Mouse (Mus musculus): ENCODE measurements around the gene Zfp324.
"Not testable (repeated sequence)": the region's sequence is repeated elsewhere in the genome, so short reads cannot be mapped to it uniquely, and the experiment has no call there.

Zfp324 gene

DNA sequence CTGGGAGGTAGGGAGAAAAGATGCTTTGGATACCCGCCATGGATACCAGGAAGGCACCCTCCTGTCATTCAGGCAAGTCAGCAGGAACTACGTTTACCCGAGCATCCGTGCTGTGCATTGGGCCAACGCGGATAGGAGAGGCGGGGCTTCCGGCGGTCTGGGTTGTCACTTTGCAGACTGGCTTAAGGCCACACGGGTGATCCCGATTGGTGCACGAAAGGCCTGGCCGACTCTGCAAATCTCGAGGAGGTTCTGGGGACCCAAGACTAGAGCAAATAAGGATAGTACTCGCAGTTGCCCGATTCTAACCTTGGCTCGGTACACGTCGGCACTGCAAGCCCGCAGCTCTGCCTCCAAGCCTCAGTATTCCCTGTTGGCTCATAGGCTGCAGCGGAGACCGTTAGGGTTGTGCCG lies at the start of gene Zfp324:
Gene Zfp324 (plus strand): TSS at position 161 of the 414 bp plus-strand sequence.
- peak; percentile 67 to 78 for DNase-seq (ENCODE audit: low read depth in 2 of 2, low spot score in 2 of 2)

DNA sequence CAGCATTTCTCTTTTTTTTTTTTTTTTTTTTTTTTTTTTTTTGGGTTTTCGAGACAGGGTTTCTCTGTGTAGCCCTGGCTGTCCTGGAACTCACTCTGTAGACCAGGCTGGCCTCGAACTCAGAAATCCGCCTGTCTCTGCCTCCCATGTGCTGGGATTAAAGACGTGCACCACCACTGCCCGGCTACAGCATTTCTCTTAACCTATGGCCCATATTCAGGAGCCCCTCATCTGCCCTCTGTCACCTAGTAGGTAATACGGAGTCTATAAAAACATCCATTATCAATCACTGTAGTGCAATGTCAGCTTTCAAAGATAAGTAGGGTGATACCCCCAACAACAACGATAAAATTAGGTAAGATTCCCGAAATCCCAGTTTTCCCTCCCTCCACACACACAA lies 45.1 kb upstream of the Zfp324 start:
- not testable (repeated sequence) for DNase-seq (ENCODE audit: low read depth in 2 of 2, low spot score in 2 of 2)

DNA sequence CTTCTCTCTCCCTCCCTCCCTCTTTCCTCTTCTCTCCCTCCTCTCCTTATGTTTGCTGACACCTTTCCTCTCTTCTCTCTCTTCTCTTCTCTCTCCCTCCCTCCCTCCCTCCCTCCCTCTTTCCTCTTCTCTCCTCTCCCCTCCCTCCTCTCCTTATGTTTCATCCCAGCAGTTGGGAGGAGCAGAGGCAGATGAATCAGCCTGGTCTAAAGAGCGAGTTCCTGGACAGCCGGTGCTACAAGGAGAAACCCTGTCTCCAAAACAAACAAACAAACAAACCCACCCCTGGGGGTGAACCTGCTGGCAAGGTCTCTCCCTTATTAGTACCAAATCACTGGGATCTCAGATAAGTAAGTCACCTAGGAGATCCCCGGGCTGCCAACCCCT lies 44.3 kb upstream of the Zfp324 start:
- DNase-seq (ENCODE audit: low read depth in 2 of 2, low spot score in 2 of 2), result no peak

DNA sequence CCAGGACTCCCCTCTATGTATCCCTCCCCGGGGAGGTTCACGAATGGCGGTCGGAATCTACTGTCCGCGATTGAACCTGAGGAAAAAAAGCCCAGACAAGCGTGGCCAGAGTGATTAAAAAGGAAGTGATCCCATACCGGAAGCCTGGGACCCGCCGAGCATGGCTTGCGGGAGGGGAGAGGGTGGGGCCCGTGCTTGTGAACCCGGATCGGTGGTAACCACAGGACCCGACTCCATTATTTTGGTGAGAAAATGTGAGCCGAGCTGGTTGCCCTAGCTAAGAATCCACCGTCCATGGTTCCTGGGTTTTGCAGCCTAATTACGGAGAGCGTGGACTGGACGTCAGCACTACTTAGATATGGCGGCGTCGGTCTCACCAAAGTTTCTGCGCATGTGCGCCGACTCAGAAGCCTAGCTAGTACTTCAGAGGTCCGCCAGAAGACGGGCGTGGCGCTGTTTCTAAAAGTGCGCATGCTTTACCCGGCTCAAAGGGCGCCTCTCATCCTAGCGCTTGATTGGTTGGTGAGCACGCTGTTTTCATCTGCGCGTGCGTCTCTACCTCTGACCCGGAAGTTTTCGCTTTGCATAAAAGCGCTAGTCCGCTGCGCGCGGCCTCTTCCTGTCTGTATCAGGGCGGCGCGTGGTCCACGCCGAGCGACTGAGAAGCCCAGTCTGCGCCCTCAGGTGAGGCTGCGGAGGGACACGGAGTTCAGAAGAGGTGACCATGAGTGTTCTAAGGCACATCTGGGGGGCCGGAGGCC lies 43.8 kb upstream of the Zfp324 start, which contains the start of gene Rps5:
Gene Rps5 (plus strand): TSS at position 586 of the 761 bp plus-strand sequence.
- DNase-seq (ENCODE audit: low read depth in 2 of 2, low spot score in 2 of 2), result peak; percentile 96 to 98

DNA sequence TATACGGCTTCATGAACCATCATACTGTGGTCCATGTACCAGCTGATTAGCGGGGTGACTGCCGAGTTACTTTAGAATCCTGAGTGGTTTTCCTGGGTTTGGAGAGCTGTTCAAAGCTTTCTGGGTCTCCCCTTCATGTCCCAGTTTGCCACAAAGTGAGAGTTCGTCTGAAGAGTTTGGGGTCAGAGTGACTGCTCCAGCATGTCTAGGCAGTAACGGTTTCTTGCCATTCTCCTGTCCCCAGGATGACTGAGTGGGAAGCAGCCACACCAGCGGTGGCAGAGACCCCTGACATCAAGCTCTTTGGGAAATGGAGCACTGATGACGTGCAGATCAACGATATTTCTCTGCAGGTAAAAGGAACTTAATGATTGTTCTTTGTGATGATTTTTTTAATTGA lies 42.9 kb upstream of the Zfp324 start:
- DNase-seq (ENCODE audit: low read depth in 2 of 2, low spot score in 2 of 2), result no peak

DNA sequence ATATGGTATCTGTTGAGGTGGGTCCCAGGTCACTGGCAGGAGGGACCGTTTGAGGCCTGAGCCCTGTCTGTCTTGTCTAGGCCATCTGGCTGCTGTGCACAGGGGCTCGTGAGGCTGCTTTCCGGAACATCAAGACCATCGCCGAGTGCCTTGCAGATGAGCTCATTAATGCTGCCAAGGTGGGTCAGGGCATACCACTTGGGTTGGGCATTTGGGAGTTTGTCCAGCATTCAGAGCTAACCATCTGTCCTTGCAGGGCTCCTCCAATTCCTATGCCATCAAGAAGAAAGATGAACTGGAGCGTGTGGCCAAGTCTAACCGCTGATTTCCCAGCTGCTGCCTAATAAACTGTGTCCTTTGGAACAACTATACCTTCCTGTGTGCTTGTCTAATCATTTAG lies 39.3 kb upstream of the Zfp324 start:
- DNase-seq (ENCODE audit: low read depth in 2 of 2, low spot score in 2 of 2), result no peak

DNA sequence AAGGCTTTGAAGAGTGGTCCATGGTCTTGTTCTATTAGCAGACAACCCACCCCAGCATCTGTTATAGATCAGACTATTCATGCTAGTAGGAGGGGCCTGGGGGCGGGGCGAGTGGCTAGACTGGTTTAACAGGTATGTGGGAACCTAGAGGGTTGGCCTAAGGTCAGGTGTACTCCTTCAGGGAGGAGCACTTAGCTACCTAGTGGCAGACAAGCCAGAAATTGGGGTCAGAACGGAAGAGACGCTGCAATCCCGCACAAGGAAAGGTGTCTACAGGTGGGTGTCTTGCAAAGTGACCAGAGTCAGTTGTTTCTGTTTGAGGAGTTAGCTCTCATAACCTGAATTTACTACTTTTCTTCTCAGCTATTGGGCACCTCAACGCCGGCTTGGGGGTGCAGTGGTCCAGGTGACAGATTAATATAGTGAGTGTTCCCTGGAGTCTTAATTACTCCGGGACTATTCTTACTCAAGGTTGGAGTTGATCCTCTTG lies 38.4 kb upstream of the Zfp324 start, which contains the start of gene Rnf225:
Gene Rnf225 (plus strand): TSS at position 226 of the 490 bp plus-strand sequence.
- DNase-seq (ENCODE audit: low read depth in 2 of 2, low spot score in 2 of 2), result no peak

DNA sequence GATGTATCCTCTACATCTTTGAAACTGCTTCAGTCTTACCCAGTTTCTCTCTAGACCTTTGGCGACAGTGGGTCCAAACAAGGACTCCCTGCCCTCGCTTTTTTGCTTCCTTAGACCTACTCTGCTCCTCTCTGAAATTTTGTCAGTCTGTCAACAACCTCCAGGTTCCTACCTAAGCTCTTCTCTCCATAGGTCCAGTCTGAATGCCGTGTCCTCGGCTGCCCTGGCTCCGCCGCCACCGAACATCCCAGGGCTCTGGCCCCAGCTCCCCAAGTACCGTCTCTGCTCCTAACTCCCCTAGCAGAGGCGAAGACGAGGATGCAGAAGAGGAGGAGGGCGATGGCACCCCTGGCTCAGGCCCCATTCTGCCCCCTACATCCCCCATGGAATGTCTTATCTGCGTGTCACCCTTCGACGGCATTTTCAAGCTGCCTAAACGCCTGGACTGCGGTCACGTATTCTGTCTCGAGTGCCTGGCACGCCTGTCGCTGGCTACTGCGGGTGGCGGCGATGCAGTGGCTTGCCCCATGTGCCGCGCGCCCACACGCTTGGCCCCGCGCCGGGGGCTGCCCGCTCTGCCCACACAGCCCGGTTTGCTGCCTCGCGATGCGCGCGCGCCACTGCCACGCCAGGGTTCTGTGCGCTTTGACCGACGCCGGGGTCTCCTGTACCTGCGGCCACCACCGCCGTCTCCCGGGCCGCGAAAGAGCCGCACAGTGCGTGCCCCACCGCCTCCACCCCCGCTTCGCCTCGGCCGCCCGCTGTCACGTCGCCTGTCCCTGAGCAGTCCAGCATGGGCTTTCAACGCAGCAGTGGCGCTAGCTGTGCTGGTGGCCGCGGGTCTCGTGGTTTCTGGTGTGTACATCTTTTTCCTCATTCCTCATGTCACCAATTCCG lies 37.7 kb upstream of the Zfp324 start:
- no peak for DNase-seq (ENCODE audit: low read depth in 2 of 2, low spot score in 2 of 2)

DNA sequence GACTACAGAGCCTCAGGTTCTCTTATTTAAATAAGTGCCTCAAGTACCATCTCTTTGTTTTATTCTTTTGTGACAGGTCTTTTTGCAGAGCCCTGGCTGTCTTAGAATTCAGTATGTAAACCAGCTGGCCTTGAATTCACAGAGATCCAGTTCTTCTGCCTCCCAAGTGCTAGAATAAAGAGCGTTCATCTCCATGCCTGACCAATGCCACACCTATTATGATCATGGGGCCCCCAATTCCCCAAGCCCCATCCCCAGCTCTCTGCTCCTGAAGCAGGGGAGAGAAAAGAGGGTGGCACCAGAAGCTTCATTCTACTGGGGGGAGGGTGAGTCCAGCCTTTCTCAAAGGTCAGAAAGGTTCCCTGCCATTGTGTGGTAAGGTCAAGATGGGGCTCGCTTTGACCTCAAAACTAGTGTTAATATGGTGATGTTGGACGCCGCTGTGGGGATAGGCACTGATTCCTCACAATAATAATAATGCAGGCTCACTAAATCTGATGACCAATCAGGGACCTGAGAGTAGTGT lies 32.0 kb upstream of the Zfp324 start:
- no peak for DNase-seq (ENCODE audit: low read depth in 2 of 2, low spot score in 2 of 2)

DNA sequence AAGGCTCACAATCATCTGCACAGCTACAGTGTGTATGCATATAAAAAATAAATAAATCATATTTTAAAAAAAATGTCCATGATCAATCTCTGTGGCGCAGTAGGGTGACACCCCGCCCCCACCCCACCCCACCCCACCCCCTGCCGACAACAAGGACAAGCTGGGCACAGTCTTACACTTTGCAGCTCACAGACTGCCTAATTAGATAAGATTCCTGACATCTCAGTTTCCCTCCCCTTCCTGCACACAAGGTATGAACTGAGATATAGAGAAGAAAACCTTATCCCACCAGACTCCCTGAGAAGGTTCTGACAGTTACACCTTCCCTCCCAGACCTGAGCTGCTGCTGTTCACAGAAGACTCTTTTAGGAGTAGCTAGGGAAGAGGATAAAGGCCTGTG lies 30.8 kb upstream of the Zfp324 start:
- DNase-seq (ENCODE audit: low read depth in 2 of 2, low spot score in 2 of 2), result no peak

DNA sequence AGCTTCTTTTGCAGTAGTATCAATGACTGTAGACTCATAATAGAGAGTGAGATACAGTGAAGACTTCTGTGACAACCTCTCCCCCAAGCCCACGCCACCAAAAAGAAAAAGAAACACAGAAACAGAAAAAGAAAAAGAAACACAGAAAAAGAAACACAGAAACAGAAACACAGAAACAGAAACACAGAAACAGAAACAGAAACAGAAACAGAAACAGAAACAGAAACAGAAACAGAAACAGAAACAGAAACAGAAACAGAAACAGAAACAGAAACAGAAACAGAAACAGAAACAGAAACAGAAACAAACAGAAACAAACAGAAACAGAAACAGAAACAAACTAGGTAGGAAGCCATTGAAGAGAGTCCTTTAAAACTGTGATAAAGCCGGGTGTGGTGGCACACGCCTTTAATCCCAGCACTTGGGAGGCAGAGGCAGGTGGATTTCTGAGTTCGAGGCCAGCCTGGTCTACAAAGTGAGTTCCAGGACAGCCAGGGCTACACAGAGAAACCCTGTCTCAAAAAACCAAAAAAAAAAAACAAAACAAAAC lies 28.3 kb upstream of the Zfp324 start:
- DNase-seq (ENCODE audit: low read depth in 2 of 2, low spot score in 2 of 2), result not testable (repeated sequence)

DNA sequence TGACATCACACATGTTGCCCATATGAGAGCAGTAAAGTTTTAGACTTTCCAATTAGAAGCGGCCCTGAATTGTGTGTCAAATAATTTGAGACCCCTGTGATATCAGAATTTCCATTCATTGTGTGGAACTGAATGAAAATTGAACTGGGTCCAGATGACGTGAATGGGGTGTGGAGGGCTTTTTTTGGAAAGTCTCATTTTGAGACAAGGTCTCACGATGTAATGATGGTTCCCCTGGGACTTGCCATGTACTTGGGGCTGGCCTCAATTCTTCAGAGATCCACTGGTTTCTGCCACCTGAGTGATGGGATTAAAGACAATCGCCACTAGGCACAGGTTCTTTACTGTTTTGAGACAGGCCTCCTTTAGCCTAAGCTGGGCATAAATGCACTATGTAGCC lies 25.0 kb upstream of the Zfp324 start:
- no peak for DNase-seq (ENCODE audit: low read depth in 2 of 2, low spot score in 2 of 2)

DNA sequence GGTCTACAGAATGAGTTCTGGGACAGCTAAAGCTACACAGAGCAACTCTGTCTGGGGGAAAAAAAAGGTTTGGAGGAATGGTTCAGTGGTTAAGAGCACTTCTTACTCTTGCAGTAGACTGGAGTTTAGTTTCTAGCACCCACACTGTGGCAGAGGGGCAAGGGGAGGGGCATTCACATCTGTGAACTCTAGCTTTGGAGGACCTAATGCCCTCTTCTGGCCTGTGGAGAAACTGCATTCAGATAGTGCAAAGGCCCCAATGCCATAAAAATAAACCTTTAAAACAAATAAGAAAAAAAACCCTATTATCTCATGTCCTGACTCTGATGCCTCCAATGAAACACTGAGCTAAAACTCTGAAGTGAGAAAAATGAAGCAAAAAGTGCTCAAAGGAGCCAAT lies 22.1 kb upstream of the Zfp324 start:
- peak; percentile 19 to 51 for DNase-seq (ENCODE audit: low read depth in 2 of 2, low spot score in 2 of 2)

DNA sequence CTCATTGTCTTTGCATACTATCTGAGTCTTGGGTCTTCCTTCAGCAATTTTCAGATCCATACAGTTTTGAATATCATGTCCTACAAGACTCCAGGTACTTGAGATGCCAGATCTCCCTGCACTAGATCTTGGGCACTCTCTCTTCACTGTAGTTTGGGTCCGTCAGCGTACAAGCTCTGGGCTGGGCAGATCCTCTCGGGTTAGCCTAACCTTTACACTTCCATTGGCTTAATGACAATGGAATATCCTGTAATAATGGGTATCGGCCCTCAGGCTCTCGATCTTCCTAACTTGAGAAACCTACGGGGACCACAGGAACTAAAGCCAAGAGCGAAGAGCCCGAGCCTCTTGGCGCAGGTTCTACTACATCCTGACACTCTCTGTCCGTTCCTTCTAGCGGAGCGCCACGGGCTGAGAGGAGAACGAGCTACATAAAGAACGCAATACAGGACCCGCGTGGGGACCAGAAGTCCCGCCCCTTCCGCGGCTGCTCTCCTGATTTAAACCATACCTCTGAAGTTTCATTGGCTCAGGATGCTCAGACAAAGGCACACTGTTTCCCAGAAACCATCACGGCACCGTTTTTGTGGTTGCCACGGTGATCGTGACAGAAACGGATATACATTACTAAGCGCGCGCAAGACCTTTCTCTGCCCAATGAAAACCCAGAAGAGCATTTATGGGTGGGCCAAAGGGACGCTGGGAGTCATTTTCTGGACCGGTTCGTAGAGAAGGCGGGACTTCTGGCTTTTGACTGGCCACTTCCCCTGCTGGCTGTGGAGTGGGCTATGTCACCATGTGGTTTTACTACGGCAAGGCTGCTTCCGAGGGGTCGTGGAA lies 16.4 kb upstream of the Zfp324 start:
- peak; percentile 92 for DNase-seq (ENCODE audit: low read depth in 2 of 2, low spot score in 2 of 2)

DNA sequence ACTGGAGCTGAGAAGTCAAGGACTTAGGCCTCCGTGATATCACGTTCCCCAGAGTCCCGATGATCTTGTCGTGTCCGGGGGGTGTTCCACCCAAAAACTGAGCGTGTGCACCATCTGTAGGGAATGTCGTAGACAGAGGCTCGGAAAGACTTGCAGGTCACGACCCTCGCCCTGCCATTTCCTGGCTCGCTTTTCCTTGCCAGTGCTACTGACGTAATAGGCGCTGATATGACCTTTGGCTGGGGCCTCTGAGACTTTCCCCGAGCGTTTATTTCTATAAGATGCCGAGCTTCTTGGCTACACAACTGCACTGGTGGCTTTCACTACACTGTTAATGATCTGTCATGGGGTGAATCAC lies 15.8 kb upstream of the Zfp324 start:
- DNase-seq (ENCODE audit: low read depth in 2 of 2, low spot score in 2 of 2), result no peak

DNA sequence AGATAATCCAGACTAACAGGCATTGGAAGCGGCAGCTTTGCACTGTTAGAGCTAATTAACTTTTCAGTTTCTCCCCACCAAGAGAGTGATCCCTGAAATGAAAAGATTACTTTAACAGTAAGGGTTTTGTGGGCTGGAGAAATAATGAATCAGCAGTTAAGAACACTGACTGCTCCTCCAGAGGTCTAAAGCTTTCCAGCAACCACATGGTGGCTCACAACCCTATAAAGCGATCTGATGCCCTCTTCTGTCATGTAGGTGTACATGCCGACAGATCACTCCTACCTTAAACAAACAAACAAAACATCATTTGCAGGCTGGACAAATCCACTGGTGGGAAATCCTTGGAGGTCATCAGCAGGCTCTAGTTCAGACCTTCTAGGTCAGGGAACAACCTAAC lies 10.7 kb upstream of the Zfp324 start:
- DNase-seq (ENCODE audit: low read depth in 2 of 2, low spot score in 2 of 2), result no peak

DNA sequence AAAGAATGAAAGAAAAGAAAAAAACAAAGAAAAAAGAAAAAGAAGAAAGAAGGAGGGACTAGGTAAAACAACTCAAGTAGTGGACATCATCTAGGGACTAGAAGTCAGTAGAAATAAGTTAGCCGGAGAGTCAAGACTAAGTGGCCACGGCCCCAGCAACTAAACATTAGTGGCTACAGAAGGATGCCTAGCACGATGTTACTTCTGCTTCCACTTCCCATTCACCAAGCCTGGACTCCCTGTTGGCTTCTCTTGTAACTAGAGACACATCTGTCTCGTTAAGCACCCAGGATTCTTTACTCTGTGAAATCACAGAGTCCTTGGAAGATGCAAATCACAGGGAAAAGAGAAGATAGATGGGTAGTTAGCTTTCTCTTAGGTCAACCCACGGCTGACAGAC lies 8.1 kb upstream of the Zfp324 start:
- no peak for DNase-seq (ENCODE audit: low read depth in 2 of 2, low spot score in 2 of 2)

DNA sequence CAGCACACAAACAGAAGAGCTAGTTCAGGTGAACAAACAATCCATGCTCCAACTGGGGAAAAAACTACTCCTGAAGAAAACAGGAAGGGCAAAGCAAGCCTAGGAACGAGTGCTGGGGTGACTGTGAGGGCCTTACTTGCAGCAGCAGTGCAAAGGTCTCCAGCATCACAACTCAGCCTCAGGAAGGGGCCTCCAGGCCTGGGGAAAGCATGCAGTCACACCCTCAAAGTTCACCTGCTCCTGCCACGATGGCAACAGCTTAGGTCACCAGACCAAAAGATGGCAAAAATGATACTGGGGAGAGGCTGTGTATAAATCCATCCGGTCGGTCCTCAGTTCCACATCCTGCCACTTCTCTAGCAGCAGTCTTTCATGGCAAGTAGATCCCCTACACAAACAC lies 6.7 kb upstream of the Zfp324 start:
- DNase-seq (ENCODE audit: low read depth in 2 of 2, low spot score in 2 of 2), result no peak

DNA sequence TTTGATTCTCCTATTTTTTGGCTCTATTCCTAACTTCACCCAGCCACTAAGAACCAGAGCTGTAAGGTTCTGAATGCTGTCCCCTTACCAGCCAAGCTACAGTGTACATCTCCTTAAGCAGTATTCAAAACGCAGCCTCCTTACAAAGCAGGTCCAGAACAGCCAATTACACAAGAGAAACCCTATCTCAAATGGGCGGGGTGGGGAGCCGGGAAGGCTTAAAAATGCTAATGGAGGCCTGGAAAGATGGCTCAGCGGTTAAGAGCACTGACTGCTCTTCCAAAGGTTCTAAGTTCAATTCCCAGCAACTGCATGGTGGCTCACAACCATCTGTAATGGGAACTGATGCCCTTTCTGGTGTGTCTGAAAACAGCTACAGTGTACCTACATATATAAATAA lies 5.9 kb upstream of the Zfp324 start:
- DNase-seq (ENCODE audit: low read depth in 2 of 2, low spot score in 2 of 2), result no peak

DNA sequence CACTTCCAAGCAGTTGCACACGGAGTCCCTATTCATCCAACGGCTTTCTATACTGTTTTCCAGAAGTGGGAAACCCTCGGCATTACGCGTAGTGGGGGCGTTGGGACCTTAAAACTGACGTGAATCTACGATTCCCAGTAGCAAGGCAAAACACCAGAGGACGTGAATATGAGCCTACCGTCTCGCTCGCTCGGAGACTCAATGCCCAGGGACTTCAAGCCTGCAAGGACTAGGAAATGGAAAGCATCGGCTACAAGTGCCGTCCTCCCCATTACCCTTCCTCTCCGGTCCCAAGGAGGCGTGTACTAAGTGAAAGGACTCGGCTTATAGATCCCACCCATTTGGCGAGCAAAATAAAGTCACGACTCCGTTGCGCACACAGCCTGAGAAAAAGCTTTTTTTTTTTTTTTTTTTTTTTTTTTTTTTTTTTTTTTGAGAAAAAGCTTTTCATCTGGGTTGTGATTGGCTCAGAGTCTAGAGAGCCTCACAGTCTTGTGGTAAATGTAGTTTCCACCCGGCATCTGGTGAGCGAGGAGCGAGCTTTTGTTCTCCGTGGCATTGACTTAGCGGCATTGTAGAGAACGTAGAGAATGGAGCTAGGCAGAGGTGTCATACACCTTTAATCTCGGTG lies 4.0 kb upstream of the Zfp324 start:
- DNase-seq (ENCODE audit: low read depth in 2 of 2, low spot score in 2 of 2), result peak; percentile 64 to 66
